Mouse (Mus musculus) large intestine, adult 2 months (tissue): Measurements from ENCODE around the gene Gm8050. TPM values are rescaled to one million over a fixed set of nuclear protein-coding genes. Genes with fewer than 3 reads are reported as not detected.
"Not testable (repeated sequence)": the region's sequence is repeated elsewhere in the genome, so short reads cannot be mapped to it uniquely, and the experiment has no call there.

Source experiments
- DNase-seq: peaks from one replicate; pipeline ENCODE4 v3.0.0-alpha.2; 2012; ENCODE audit warnings: low read depth, low spot score
- WGBS: fragments of 180-500 bp; shearing (Covaris S2); methylation state at CpG from one replicate; pipeline ENCODE4 v1.1.7; 2018; 5-methylcytosine and 5-hydroxymethylcytosine counted together
- polyA plus RNA-seq: library from polyadenylated mRNA; depleted of rRNA; stranded (reverse); fragments of >200 nt; gene quantifications from 2 replicates; pipeline ENCODE4 v1.2.3, GENCODE M21; 2012; rRNA removed

Gm8050 gene
- polyA plus RNA-seq: not detected in 2 replicates

- DNase-seq: not testable (repeated sequence)
- 60% methylated on average over 1 of the region's 2 CpGs for WGBS
Observed at GRCm38 (mm10) chr14:6720151-6720550, at the start of gene Gm8050. TSS of gene Gm8050 (minus strand) at chr14:6720251.

DNA sequence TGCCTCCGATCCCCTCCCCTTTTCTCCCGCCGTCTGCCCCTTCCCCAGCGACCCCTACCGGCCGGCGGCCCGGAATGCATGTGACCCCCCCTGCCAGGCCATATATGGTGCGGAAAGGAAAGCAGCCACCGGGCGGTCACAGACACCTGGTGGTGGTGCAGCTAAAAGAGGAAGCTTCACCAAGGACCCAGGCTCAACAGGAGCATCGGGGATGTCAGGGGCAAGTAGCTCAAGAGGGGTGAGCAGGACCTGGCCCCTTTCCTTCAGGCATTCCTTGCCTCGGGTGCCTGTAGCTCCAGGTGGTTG is 37.1 kb upstream of the Gm8050 start:
- WGBS: 0% methylated on average over 5 of the region's 13 CpGs
- not testable (repeated sequence) for DNase-seq

DNA sequence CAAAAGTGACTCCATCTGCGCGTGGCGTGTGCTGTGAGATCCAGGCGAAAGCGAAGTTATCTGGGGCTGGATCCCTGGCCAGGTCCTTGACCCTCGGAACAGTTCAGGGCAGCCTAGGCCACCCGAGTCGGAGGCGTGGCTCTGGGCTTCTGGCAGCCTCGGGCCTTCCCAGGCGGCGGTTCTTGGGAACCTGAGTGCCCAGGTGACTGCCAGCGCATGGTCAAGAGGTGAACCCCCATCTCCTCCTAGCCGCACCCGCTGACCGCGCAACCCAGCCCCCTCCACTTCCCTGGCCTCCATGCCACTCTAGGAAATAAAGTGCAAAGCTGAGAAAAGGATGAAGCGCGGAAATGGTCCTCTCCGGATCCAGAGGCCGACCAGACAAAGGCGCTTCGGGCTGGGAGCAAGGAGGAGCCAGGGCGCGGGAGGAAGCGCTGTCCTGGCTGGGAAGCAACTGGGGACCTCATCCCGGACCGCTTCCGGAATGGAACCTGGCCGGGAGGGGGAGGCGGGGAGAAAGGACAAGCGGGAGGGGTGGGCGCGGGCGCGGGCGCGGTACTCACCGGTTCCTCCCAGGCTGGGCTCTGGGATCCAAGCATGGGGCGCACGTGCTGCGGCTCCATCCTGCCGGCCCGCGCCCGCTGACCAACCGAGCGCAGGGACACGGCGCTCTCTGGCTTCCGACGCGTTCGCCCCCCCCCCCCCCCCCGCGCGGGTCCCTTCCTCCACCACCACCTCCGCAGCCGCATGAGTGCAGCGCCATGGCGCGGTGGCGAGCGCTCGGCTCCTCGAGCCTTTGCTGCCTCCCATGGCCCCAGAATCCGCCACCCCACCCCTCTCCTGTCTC is 36.6 kb upstream of the Gm8050 start:
- under 1% methylated on average over 50 of the region's 67 CpGs for WGBS
- DNase-seq: not testable (repeated sequence)

GRCm38 (mm10) chr14:6742232-6742631 is 22.2 kb upstream of the Gm8050 start, which contains the start of gene Gm3636:
TSS of gene Gm3636 (minus strand) at chr14:6742332.
- no CpG with 5 or more reads among the region's 2 CpGs for WGBS
- DNase-seq: not testable (repeated sequence)

DNA sequence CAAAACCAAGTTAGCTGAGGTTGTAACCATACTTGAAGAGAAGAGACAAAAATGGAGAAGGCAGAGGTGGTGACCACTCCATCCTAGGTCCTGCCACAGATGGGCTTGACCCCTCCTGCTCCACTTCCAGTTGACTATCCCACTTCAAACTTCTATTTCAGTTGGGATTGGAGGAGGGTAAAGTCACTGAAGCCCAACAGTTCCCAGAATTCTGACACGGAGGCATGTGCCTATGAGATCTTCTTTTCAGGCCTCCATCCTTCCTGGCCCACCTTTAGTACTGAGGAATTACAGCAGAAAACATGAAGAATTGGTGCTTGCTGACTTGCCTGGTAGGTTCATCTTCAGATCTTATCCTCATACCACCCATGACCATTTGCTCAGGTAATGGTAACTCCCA is 36.0 kb downstream of the Gm8050 start, which contains the start of gene Gm10251:
Gm10251 (minus strand) TSS at position 101 of the 400 bp plus-strand sequence.
- WGBS: no CpG with 5 or more reads among the region's 1 CpGs
- DNase-seq: not testable (repeated sequence)

Other genes with a start within 250 kb of the Gm8050 start
- gene Gm8356, start 183.0 kb downstream of the Gm8050 start, polyA plus RNA-seq: not detected in 2 replicates
- gene Gm3629, start 129.6 kb downstream of the Gm8050 start, polyA plus RNA-seq: 0.22 TPM in 1 of 2 replicates, not detected in the other
- not detected in 2 replicates for gene Gm3460, start 97.8 kb downstream of the Gm8050 start, polyA plus RNA-seq
- not detected in 2 replicates for gene Gm10251, start 36.1 kb downstream of the Gm8050 start, polyA plus RNA-seq
- gene Gm3636, start 22.1 kb upstream of the Gm8050 start, polyA plus RNA-seq: 0.74 TPM in 1 of 2 replicates, not detected in the other
- not detected in 2 replicates for gene Gm8362, start 54.2 kb upstream of the Gm8050 start, polyA plus RNA-seq
- not detected in 2 replicates for gene Gm3642, start 120.1 kb upstream of the Gm8050 start, polyA plus RNA-seq
- 0.10 TPM in 1 of 2 replicates, not detected in the other for gene Gm3667, start 169.7 kb upstream of the Gm8050 start, polyA plus RNA-seq